Mouse (Mus musculus) cerebellum, adult 9-11 months (tissue): Measurements from ENCODE around the gene Fgfr2.
A peak's percentile ranks its signal among the peaks of the same experiment; 100 is the strongest.

Experiments used
- DNase-seq: peaks from one replicate; pipeline ENCODE4 v3.0.0; 2022

Gene Fgfr2

DNA sequence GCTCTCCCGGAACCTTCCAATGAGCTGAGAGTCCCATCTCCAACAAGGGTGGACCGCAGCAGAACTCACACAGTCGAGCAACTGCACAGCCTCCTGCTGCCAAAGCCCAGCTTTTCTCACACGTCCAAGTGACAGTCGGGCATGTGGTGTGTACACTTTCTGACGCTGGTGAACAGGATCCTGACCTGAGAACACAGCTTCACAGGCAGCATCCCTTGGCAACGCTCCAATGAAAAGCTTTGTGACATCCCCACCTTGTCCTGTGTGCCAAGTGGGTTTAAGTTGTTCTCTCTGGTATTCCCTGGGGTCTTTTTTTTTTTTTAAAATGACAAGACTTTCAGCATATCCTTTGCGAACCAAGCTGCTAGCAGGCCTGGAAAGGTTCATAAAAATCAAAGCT is 886.4 kb downstream of the Fgfr2 start:
- DNase-seq = no peak

DNA sequence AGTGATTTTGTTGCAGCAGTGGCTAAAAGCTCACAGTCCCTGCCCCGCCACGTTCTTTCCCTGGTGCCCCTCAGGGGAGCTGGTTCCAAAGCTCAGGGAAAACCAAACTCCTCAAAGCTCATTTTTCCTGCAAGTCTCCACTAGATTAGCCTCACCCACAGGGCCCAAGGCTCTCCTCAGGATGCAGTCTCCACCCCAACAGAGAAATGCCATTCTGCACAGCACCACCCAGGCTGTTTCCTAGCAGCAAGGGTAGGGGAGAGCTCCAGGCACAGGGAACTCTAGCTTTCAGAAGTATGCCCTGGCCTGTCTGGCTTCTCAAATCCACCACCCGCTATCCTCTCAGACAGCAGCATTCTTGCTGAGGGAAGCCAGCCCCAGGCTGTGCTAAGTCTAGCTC is 888.9 kb downstream of the Fgfr2 start:
- DNase-seq = no peak

DNA sequence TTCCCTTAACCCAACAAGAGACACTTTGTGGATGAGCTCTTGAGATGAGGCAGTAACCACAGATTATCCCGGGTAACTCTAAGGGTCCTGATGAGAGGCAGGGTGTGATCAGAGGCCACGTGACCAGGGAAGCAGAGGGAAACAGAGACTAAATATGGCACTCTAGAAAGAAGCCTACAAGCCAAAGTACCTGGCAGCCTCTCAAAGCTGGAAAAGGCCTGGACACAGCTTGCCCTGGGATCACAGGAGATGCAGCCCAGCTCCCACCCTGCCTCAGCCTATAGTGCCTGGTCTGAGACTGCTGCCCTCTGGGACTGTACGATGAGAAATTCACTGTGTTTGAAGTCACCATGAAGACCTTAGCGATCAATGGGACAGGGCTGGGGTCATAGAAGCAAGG is 889.4 kb downstream of the Fgfr2 start:
- DNase-seq = no peak

DNA sequence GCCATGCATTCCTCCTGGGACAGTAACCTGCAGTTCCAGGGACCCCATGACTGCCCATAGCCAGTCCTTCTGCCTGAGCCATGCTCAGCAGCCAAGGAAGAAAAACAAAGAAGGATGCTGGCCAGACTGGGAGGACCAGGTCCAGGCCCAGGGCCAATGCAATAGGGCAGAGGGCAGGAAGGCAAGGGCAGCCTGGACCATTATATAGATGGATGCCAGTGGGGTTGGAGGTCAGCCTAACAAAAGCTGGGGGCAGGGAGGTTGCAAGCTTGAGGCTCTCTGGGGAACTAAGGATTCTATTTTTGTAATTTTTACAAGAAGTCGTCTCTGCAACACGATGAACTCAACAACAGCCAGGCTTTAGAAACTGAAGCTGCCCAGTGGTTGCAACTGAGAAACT is 890.2 kb downstream of the Fgfr2 start:
- no peak for DNase-seq

DNA sequence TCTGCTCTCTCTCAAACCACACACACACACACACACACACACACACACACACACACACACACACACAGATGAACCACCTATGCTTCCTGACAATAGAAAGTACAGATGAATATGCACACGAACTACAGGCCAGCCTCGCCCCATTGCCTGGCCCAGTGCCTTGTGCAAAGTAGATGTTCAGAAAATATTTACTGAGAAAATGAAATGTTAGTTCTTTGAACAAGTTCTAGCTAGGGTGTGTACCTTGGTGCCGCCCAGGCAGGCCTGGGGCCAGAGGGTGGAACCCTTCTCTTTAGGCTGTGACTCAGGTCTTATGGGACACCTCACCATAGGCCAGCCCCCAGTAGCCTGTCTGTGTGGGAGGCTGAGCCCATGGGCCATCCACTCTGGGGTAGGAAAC is 891.7 kb downstream of the Fgfr2 start:
- DNase-seq = no peak

DNA sequence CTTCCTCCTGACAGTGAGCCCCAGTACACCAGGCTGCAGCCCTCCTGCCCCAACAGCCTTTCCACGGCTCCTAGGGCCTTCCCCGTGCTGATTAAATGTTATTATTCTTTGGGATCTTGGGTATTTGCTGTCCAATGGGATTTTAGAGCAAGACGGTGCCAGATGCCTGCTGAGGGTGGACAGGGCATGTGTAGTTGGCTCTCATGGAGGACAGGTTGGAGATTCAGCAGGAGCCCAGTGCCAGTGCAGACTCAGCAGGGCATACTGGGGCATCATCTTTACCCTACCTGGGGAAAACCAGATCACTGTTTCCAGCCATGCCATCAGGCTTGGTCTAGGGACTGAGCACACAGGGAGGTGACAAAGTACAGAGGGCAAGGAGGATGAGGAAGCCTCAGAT is 892.2 kb downstream of the Fgfr2 start:
- peak; percentile 87 for DNase-seq

DNA sequence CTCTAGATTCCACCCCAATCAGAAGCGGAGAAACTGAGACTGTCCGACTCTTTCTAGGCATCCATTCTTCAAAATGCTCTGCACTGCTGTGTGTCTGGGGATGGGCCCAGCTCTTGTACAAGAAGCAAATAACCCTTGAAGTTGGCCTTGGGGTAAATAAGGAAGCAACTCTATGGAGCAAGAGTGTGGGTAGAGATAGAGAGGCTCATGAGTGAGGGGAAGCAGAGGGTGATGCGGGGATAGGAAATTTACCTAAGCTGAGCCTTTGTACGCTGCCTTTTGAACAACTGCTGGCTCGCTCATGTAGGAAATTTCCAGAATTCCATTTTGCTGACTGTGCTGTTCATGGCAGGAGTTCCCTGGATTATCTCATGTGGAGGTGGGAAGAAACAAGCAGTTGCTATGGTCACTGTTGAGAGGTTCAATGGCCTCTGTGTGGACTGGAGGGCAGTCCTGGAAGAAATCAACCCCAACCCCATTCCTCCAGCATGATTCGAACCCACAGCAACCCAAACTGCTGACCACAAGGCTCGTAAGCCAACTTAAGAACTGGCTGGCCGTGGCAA is 896.0 kb downstream of the Fgfr2 start:
- no peak for DNase-seq

DNA sequence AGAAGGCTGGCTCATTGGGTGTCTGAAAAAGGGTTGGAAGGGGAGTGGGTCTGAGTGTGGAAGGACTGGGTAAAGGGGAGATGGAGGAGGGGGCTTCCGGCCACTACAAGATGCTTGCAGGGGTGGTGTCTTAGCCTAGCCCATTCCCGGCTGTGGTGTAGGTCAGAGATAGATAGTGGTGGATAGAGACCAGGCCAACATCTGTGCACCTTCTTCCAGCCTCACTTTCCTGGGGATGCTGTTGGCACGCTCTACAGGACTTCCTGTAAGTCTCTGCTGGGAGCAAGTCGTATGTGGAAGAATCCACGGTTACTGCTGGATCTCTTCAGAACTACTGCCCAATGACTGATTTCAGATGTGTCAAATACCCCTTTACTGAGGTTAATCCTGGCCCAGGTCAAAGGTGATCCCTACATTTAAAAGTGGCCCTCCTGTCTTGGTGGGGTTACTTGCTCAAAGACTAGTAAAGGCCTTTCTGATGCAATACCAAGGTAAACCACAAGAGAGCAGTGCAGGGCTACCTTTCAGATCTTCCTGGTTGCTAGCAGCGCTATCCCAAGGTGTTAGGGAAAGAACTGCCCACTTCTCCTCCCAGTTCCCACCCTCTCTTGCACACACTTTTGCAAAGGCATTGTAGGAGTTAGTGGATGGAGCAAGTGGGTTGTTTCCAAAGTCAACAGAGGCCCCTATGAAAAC is 896.6 kb downstream of the Fgfr2 start:
- DNase-seq = peak; percentile 81

DNA sequence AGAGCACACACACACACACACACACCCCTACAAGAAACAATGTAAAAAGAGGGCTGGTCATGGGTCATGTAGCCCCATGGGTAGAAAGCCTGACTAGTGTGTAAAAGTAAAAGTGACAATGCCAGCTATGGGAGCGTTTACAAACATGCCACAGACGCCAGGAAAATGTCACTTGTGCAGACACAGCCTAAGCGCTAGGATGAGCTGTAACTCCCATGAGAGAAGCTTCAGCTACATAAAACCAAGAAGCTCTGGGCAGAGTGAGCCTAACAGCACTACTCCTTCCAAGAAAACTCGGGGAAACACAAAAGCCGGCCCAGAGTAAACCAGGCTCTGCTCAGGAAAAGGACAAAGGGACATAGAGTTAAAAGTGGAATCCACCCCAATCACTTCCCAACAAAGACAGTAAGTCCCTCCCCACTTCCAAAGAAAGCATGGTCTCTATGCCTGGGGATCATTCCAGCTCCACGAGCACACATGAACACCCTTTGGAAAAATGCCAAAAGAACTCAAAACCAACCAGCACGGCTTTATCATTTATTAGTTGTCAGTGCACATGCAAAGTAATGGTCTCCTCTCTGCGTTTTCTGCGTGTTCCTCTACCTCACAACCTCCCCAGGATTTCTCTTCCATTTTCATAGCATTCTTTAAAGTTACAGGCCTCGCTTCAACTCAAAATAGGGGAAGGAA is 899.6 kb downstream of the Fgfr2 start:
- DNase-seq = no peak

DNA sequence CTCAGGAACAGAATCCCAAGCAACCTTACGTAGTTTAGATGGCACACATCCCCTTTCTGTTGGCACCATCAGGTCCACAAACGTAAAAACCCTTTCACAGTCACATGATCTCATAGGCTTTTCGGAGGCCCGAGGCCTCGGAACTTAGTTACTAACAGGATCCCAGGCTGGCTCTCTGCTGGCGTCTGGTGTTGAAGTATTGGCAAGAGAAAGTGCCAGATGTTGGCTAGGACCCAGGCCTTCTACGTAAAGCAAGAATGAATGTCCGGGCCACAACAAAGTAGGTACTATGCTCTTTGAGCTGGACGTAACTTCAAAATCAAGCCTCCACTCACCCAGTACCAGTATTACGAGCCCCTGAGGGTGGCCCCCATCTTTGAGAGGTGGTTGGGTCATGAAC is 909.1 kb downstream of the Fgfr2 start:
- no peak for DNase-seq

DNA sequence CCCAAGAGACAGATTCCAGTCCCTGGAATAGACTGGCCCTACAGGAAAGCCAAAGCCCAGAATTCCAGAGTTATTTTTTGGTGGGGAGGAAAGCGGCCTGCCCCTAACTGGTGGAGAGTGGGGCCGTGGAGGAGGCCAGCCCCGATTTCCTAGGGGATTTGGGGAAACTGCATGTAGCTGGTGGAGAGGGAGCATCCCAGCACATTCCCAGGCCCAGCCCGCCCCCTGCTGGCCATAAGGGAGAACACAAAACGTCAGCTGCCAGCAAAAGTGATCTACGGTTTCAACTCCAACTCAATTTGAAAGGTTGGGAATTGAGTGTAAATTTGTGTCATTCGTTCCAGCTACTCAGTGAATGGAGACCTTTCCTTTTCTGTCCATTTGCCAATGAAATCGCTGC is 909.7 kb downstream of the Fgfr2 start:
- peak; percentile 66 for DNase-seq

DNA sequence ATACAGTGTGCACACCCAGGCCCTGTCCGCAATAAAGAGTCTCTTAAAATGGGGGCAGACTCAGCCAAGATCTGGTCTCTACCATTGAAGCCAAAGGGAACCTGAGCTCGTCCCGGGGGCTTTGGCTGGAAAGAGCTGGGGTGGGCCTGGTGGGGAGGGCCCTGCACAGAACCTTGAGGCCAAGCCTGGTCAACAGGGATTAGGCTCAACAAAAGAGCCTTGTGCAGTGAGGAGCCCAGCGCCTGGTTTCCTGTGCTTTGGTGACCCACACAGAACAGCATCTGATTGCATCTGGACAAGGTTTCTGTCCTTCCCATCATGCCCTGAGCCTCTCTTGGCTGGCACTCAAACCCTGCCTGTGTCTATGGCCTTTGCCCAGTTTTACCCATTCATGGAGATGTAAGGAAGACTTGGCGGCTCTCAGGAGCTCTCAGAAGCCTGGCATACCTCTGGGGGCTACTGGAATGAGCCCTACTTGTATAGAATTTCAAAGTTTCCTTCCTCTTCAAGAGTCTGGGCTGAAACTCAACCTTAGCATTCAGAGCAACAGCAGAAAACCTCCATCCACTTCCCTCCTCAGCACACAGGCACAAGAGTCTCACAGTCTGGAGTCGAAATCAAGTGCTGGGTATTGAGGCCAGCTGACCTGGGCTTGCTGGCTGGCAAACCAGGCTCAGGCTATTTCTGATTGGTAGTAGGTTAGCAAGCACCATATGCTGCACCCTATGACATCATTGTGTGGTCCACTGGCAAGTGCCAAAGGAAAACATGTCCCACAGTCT is 911.0 kb downstream of the Fgfr2 start:
- peak; percentile 90 for DNase-seq

DNA sequence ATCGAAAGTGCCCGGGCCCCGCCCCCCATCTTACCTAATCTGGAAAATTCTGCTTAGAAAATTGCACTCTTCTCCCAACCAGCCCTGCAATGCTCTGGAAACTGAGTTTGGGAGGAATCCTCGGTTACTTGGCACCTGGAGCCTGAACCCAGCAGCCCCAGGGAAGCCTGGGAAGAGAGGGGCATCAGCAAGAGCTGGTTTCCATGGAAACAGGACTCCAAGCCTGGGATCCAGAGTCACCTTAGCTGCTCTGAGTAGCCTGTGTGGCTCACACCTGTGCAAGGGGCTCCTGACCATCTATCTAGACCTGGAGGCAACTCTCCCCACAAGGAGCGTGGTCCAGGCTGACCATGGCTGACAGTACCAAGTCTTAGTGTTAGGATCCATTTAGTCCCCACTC is 912.5 kb downstream of the Fgfr2 start:
- no peak for DNase-seq

DNA sequence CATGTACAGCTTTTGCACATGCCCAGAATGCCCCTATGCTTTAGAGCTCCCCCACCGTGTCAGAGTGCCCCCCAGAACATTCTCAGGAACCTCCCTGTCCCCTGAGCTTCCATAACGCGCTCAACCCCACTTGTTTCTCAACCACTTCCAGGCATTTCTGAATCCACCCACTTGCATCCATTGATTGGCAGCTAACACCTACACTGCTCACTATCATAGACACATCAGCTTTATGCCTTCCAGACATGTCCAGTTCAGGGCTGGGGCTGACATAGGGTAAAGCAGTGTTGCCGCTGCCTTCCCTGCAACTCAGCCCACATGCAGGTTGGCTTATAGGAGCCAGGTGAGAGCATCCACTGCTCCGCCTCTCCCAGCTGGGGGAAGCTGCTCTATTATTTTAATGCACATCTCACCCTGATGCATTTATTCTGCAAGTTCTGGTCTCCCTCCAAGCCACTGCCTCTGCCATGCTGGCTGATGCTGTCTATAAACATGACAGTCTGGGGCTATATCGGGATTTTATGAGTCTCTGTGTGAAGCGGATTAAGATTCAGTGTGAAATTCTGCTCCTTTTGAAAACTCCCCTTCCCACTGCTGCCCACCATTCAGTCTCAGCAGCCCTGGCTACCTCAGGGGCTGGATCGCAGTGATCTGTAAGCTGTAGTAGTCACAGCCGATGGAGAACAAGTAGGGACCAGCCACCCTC is 914.1 kb downstream of the Fgfr2 start:
- DNase-seq = no peak

DNA sequence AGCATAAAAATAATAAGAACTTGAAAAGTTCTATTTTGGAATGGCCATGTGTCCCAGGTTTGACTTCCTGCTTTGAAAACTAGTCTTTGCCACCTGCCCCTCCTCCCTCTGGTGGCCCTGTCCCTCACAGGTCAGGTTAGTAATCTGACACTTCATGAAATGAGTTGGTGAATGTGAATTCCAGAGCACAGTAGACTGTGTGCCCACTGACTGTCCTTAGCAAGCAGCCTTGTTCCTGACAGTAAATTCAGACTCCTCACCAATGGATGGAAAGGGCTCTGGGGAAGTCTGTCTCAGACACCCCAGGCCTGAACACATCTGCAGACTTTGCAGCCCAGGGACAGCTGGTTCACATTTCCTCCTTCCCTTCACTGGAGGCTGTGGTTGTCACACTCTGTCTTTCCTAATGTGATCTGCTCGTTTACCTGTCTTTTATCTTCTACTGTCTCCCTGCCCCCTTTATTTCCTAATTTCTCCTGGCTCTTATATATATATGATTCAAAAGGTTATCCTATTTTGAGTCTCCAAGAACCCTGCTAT is 919.0 kb downstream of the Fgfr2 start:
- no peak for DNase-seq

DNA sequence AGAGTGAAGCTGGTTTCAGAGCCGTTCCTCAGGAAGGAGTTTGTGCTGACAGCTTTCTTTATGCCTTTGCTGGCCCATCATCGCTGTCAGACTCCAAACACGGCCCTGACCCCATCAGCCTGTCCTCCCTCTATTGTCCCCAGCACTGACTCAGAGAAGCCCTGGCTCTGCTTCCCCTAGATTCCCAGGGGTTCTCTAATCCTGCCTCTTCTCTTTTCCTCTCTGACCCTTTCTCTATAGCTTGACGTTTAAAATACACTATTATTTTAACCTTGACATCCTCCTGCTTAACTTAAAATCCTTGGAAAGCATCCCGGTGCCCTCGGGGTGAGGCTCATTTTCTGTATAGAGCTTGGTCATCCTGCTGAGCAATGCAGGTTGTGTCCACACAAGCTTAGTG is 923.5 kb downstream of the Fgfr2 start:
- DNase-seq = no peak

DNA sequence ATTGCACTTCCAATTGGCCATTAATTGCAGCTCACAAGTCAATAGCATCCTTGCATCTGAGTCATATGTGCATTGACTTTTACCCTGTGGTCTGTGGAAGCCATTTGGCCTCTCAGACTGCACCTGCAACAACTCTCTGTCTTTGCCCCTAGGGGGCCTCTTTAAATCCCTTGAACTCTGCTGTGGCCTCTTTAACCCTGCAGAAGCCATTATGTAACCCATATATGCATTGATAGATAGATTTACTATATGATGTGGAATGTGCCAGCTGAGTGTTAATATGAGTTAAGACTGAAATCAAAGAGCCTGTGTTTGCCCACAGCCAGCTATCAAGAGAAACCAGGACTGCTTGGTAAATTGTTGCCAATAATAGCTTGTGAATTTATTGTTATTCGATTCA is 924.3 kb downstream of the Fgfr2 start:
- DNase-seq = no peak

DNA sequence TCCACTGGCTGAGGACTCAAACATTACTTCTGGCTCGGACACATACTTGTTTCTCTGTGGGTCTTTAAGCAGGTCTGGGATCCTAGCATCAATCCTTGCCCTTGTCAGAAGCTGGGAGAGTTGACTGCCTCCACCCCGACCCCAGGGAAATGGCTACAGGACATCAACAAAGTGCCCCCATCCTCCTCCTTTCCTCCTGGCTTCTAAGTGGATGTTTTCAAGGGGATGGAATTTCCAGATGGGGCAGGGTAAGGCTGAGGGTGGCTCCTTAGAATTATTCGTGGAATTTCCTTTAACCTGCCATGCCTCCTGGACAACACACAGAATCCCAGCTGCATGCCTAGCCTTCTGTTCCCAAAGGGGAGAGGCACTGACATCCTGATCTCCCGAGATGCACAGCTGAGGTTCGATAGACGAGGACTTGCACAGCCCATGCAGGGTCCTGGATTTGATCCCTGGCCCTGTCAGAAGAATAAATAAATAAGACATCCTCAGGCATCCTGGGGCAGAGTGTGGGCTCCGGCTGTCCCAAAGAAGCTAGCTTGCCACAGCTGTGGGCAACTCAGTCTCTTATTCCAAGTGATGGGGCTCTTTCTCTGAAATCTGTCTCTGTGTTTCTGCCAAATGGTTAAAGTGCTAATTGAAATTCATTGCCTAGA is 925.2 kb downstream of the Fgfr2 start:
- no peak for DNase-seq

DNA sequence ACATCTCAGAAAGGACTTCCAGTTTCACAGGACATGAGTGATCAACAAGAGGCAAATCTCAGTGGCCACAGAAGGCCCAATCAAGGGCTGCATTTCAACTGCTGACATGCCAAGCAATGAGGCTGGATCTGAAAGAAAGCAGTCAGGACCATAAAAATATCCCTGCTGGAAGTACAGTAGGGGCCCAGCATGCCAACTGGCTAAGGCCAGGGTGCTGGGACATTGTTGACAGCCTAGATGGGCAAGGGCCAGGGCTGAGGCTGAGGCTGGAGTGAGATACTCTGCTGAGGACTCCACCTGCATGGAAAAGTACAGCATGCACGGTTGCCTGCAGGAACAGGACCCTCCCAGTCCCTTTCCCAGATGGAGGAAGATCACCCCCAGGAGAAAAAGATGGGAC is 926.6 kb downstream of the Fgfr2 start:
- DNase-seq = no peak

DNA sequence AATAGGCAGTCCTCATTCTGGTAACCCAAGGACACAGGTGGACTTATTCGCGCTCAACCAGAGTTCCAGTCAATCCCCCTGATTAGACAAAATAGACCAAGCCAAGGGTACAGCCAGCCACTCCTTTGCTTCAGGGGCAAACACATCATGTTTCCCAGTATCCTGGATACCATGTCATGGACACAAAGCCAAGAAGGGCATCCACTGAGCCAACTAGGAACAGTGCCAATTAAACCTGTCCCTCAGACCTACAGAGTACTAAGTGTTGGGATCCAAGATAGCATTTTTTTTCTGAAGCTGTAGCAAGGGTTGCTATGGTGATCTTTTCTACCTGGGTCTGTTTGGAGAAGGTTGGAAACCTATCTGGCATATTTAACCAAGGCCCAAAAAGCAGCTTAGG is 929.5 kb downstream of the Fgfr2 start:
- no peak for DNase-seq

DNA sequence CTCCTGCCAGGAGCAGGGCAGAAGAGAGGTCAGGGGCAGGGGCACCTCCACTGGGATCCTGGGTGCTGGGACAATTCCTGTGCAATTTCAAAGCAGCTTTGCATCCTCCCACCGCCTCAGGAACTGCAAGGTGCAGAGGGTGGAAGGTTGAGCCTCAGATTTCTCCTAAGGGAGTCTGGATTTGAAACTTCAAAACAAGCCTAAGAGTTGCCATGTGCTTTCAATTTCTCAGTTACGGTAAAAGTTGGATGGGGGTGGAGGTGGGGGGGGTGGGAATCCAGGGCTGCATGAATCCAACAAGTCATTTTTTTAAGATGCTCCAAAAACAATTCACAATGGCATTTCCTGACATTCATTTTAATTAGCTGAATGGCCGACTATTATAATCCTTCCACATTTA is 935.7 kb downstream of the Fgfr2 start:
- DNase-seq = no peak

DNA sequence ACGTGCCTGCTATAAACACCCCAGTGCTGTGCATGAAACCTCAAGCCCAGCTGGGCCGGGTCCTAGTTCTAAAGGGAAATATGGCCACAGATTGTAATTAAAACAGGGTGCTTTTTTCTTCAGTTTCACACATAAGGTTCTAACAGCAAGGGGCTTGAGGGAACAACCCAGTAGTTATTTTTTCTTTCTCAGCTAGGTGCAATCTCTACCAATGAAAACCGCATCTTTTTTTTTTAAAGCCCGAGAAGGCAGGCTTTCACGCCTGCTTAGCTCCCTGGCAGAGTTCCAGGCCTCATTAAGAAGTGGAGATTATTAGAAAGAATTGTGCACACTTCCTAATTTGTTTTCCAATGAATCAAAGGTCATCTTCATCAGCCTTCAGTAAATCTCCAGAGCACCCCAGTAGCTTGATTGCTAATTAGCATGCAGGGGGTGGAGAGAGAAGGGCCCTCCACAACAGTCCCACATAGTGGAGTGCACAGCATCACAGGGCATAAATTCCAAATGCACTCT is 939.2 kb downstream of the Fgfr2 start:
- no peak for DNase-seq
